ENCODE assay signal across 23 mouse cellular contexts in genomic region chr12:86274246-86274645, GRCm38 (mm10).
"Had no signal": no experiment of that assay in that cellular context is flagged by ENCODE, and none has a peak within 500 bp of the region (broad histone marks: within the 10 kb centered on the region; RNA-seq: fewer than 3 reads in every experiment).

No protein-coding gene starts in this region.

- H3K27me3 ChIP-seq: kidney, embryonic 15.5 days; limb, embryonic 12.5 days; limb, embryonic 15.5 days; liver, embryonic 12.5 days; liver, embryonic 15.5 days; lung, embryonic 15.5 days; neural tube, embryonic 13.5 days; stomach, embryonic 15.5 days had no signal

- H3K4me1 ChIP-seq: kidney, embryonic 15.5 days; limb, embryonic 15.5 days; liver, embryonic 12.5 days; liver, embryonic 15.5 days; lung, embryonic 15.5 days; stomach, embryonic 15.5 days had no signal

- H3K4me2 ChIP-seq: kidney, embryonic 15.5 days; limb, embryonic 12.5 days; limb, embryonic 15.5 days; liver, embryonic 12.5 days; liver, embryonic 15.5 days; lung, embryonic 15.5 days; midbrain, embryonic 11.5 days; neural tube, embryonic 13.5 days; stomach, embryonic 15.5 days had no signal

- H3K9ac ChIP-seq: kidney, embryonic 15.5 days; limb, embryonic 12.5 days; limb, embryonic 15.5 days; liver, embryonic 12.5 days; liver, embryonic 15.5 days; lung, embryonic 15.5 days; neural tube, embryonic 13.5 days; stomach, embryonic 15.5 days had no signal

- ATAC-seq: inflammation-experienced regulatory T-cells, adult 6 months; liver, embryonic 12.5 days; midbrain, embryonic 16.5 days had no signal

- DNase-seq: kidney, adult 8-10 months; kidney, postnatal 10 days; kidney, postnatal 36 days; left cerebral cortex, postnatal 4 days; lung, adult 18-20 months; lung, postnatal 10 days; lung, postnatal 36 days; right cerebral cortex, adult 18-20 months; right cerebral cortex, postnatal 14 days; spleen, adult 18-20 months; thymus, postnatal 25 days had no signal

- H3K9me3 ChIP-seq: kidney, embryonic 15.5 days; limb, embryonic 12.5 days; limb, embryonic 15.5 days; liver, embryonic 12.5 days; liver, embryonic 15.5 days; lung, embryonic 15.5 days; neural tube, embryonic 13.5 days; stomach, embryonic 15.5 days had no signal

- H3K4me3 ChIP-seq: kidney, embryonic 15.5 days; limb, embryonic 12.5 days; limb, embryonic 15.5 days; liver, embryonic 12.5 days; liver, embryonic 15.5 days; lung, embryonic 15.5 days; myocyte; neural tube, embryonic 13.5 days; stomach, embryonic 15.5 days had no signal

- H3K27ac ChIP-seq: kidney, embryonic 15.5 days; limb, embryonic 12.5 days; limb, embryonic 15.5 days; liver, embryonic 12.5 days; liver, embryonic 15.5 days; lung, embryonic 15.5 days; neural tube, embryonic 13.5 days; stomach, embryonic 15.5 days had no signal
